Mouse (Mus musculus) kidney, adult 9 months (tissue): Measurements from ENCODE around the gene Olfr1136.

ENCODE experiments used
- DNase-seq: peaks from one replicate; pipeline ENCODE4 v3.0.0; 2022

Gene Olfr1136

DNA sequence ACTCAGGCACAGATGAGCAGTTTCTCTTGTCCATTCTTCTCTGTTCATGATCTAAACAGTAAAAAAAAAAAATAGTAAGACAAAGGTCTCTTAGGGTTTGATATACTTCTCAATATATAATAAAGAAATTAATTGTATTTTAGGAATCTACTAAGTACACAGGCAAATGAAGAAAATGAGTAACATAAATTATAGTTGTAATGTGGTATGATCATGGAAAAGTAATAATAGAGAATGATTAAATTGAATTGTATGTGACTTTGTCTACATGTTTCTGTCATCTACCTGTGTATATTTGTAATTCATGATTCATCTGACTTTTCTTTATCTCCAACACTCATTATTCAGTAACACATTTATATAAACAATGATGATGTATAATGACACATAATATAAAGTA is at the start of gene Olfr1136:
TSS of gene Olfr1136 (minus strand) at position 101 of the 400 bp plus-strand sequence.
- no peak for DNase-seq

DNA sequence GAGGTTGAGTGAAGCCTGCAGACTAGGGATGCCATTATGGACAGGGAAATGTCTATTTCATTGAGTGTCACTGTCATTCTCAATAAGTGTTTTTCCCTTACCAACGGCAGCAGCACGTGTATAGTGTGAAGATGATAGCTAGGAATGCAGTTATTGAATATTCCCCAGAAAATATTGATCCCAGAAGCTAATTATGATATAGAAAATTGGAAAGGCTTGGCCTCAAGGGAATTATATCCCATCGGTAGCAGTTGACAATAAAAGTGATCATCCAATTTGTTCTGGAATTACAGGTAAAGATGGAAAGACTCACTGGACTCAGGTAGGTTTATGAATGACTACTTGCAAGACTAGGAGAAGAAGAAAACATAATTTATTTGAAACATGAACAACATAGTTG is 49.7 kb upstream of the Olfr1136 start, which contains the start of gene Olfr1140:
TSS of gene Olfr1140 (plus strand) at position 301 of the 400 bp plus-strand sequence.
- DNase-seq = no peak

DNA sequence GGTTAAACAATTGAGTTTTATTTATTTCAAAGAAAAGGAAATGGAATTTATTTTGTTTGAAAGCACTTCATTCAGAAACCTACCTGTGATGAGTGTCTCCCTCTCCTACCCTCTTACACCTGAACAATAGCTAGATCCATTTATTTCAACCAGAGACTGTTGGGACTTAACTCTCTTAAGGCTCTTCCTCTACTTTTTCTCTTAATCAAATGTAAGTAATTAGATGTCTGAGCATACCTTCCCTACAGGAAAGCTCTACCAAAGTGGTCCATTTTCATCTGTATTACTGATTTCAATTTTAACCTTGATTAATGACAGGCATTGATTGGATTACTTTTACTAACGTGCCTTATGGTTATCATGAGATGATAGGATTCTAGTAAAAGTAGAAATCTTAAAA is 46.1 kb upstream of the Olfr1136 start, which contains the start of gene Olfr1138:
TSS of gene Olfr1138 (minus strand) at position 101 of the 400 bp plus-strand sequence.
- no peak for DNase-seq

DNA sequence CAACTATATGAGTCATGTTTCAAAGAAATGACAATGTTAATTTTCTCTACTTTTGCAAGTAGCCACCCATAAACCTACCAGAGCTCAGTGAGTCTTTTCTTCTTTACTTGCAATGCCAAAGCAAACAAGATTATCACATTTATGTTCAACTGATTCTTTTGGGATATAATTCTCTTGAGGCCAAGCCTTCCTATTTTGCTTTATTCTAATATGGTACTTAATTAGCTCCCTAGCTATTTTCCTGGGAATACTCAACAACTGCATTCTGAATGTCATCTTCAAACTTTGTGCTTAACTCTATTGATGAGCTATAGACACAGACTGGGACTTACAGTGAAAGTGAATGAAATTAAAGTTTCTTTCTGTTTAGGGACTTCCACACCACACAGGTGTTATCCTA is 19.3 kb upstream of the Olfr1136 start, which contains the start of gene Olfr1137:
TSS of gene Olfr1137 (minus strand) at position 101 of the 400 bp plus-strand sequence.
- DNase-seq = no peak

DNA sequence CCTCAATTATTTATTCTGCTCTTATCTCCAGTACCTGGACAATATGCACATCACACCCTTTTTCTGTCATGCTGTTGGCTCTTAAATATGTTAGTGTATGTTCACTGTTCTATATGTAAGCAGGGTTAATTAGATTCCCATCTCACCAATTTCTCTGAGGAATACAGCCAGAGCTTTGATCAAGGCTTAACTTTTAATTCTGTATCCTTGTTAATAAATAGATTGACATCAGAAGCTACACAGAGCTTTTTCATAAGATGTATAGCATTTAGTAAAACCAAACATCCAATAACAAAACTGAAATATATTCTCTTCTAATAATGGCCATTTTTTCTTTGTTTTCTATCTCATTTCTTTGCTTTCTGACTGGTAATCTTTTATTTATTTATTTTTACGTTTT is 20.2 kb downstream of the Olfr1136 start, which contains the start of gene Olfr1135:
TSS of gene Olfr1135 (minus strand) at position 101 of the 400 bp plus-strand sequence.
- DNase-seq = no peak

DNA sequence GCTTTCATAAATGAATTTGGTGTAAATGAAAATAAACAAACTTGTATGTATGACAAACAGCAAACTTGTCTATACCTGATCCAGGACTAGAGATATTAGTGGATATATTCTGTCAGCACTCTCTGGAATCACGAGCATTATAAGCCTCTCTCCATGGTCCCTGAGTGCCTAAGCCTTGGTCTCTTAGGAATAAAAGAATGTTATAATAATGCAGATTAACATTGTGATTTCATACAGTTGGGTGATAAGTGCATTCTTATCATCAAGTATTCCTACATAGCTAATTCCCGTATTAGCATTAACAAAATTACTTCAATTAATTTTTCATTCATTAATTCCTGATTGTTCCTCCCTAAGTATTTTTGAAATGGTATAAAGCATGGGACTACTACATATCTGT is 35.4 kb downstream of the Olfr1136 start, which contains the start of gene Olfr1134:
TSS of gene Olfr1134 (minus strand) at position 101 of the 400 bp plus-strand sequence.
- DNase-seq = no peak

DNA sequence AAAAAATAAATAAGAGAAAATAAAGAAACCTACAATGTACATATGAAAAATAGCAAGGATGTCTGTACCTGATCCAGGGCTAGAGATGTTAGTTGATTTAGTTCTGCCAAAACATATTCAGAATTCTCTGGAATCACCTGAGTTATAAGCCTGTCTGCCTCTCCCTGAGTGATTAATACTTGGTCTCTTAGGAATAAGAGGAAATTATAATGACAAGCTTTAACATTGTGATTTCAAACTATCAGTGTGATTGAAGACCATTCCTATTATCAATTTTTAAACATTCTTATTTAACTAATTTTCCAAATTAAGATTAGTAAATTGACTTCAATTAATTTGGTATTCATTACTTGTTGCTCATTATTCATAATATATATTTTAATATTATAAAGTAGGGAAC is 46.5 kb downstream of the Olfr1136 start, which contains the start of gene Olfr1133:
TSS of gene Olfr1133 (minus strand) at position 101 of the 400 bp plus-strand sequence.
- DNase-seq = no peak
